Mouse (Mus musculus): ENCODE results near the gene Gcnt1. TPM values are rescaled to one million over a fixed set of nuclear protein-coding genes. Genes with fewer than 3 reads are reported as not detected.

Gene Gcnt1
- polyA plus RNA-seq, 1 experiment from 2014 or later = 19.0 TPM

GRCm38 (mm10) chr19:17354362-17354761 lies 18.3 kb downstream of the Gcnt1 start:
- Histone ChIP-seq H3K4me3 (replicated peaks) (peak overlapping the region; percentile 75), H3K27me3 (0 out of 2 replicates have a peak, but pooled peaks cover 3% of the 10 kb centered on the region), H3K36me3 (replicated peaks) (peaks cover 40% of the 10 kb centered on the region), H3K4me1 (replicated peaks) (peaks cover 74% of the 10 kb centered on the region), H3K4me2 (peak overlapping the region; percentile 76), H3K9me3 (replicated peaks) (no peaks in the 10 kb centered on the region), H3K9ac (peak overlapping the region; percentile 77), H3K27ac (replicated peaks) (peak overlapping the region; percentile 87)
- WGBS (ENCODE audit: insufficient replicate concordance) = 45% methylated on average over 4 of the region's 4 CpGs
- peak; percentile 50 for ATAC-seq (ENCODE audit: insufficient read depth)

- Histone ChIP-seq H3K4me3 (replicated peaks) (peak overlapping the region; percentile 75), H3K4me1 (replicated peaks) (peaks cover 74% of the 10 kb centered on the region), H3K36me3 (replicated peaks) (peaks cover 44% of the 10 kb centered on the region), H3K9ac (peak overlapping the region; percentile 77), H3K27ac (replicated peaks) (peak overlapping the region; percentile 87), H3K4me2 (peak overlapping the region; percentile 76), H3K27me3 (0 out of 2 replicates have a peak, but pooled peaks cover 3% of the 10 kb centered on the region), H3K9me3 (replicated peaks) (no peaks in the 10 kb centered on the region)
- 76% methylated on average over 8 of the region's 8 CpGs for WGBS (ENCODE audit: insufficient replicate concordance)
- no peak for ATAC-seq (ENCODE audit: insufficient read depth)
These were observed 18.9 kb downstream of the Gcnt1 start for GRCm38 (mm10) chr19:17353727-17354126.

GRCm38 (mm10) chr19:17347852-17348251 lies 24.8 kb downstream of the Gcnt1 start:
- Histone ChIP-seq H3K4me1 (replicated peaks) (peaks cover 91% of the 10 kb centered on the region), H3K27me3 (no peaks in the 10 kb centered on the region), H3K36me3 (replicated peaks) (peaks cover 63% of the 10 kb centered on the region)

GRCm38 (mm10) chr19:17346716-17347474 lies 25.7 kb downstream of the Gcnt1 start:
- Histone ChIP-seq H3K9ac (no peak overlapping the region), H3K4me2 (no peak overlapping the region), H3K36me3 (replicated peaks) (peaks cover 66% of the 10 kb centered on the region), H3K4me3 (replicated peaks) (no peak overlapping the region), H3K27ac (replicated peaks) (0 out of 2 replicates have a peak overlapping the region, but pooled peaks have one; percentile 16), H3K9me3 (replicated peaks) (no peaks in the 10 kb centered on the region), H3K4me1 (replicated peaks) (peaks cover 90% of the 10 kb centered on the region), H3K27me3 (no peaks in the 10 kb centered on the region)
- no peak for ATAC-seq (ENCODE audit: insufficient read depth)
- 79% methylated on average over 3 of the region's 3 CpGs for WGBS (ENCODE audit: insufficient replicate concordance)

More at GRCm38 (mm10) chr19:17347852-17348251, 24.8 kb downstream of the Gcnt1 start:
- no peaks in the 10 kb centered on the region for H3K9me3 ChIP-seq (replicated peaks)
- 52% methylated on average over 2 of the region's 2 CpGs for WGBS (ENCODE audit: insufficient replicate concordance)
- H3K4me2 ChIP-seq = no peak overlapping the region
- no peak for ATAC-seq (ENCODE audit: insufficient read depth)
- H3K27ac ChIP-seq (replicated peaks) = no peak overlapping the region
- no peak overlapping the region for H3K9ac ChIP-seq
- H3K4me3 ChIP-seq (replicated peaks) = no peak overlapping the region

GRCm38 (mm10) chr19:17344881-17345280 lies 27.8 kb downstream of the Gcnt1 start:
- Histone ChIP-seq H3K9ac (no peak overlapping the region), H3K9me3 (replicated peaks) (no peaks in the 10 kb centered on the region), H3K27me3 (no peaks in the 10 kb centered on the region), H3K4me3 (replicated peaks) (no peak overlapping the region), H3K27ac (replicated peaks) (no peak overlapping the region), H3K4me2 (no peak overlapping the region), H3K4me1 (replicated peaks) (peaks cover 86% of the 10 kb centered on the region), H3K36me3 (replicated peaks) (peaks cover 49% of the 10 kb centered on the region)
- WGBS (ENCODE audit: insufficient replicate concordance) = 40% methylated on average over 7 of the region's 7 CpGs
- ATAC-seq (ENCODE audit: insufficient read depth) = no peak

GRCm38 (mm10) chr19:17339563-17339962 lies 33.1 kb downstream of the Gcnt1 start:
- no peak for ATAC-seq (ENCODE audit: insufficient read depth)
- 73% methylated on average over 2 of the region's 2 CpGs for WGBS (ENCODE audit: insufficient replicate concordance)
- Histone ChIP-seq H3K4me3 (replicated peaks) (no peak overlapping the region), H3K9me3 (replicated peaks) (no peaks in the 10 kb centered on the region), H3K4me2 (no peak overlapping the region), H3K27ac (replicated peaks) (peak overlapping the region; percentile 61; the same call in 1 of the 2 replicates), H3K36me3 (replicated peaks) (peaks cover 50% of the 10 kb centered on the region), H3K27me3 (no peaks in the 10 kb centered on the region), H3K9ac (no peak overlapping the region; the same call in 1 of the 2 replicates), H3K4me1 (replicated peaks) (peaks cover 93% of the 10 kb centered on the region)

GRCm38 (mm10) chr19:17337057-17337679 lies 35.5 kb downstream of the Gcnt1 start:
- peak overlapping the region; percentile 98 for H3K27ac ChIP-seq (replicated peaks)
- H3K36me3 ChIP-seq (replicated peaks) = peaks cover 46% of the 10 kb centered on the region
- no peaks in the 10 kb centered on the region for H3K9me3 ChIP-seq (replicated peaks)
- peaks cover 92% of the 10 kb centered on the region for H3K4me1 ChIP-seq (replicated peaks)
- no peaks in the 10 kb centered on the region for H3K27me3 ChIP-seq
- peak overlapping the region; percentile 64 for H3K4me2 ChIP-seq
- peak; percentile 49 for ATAC-seq (ENCODE audit: insufficient read depth)
- WGBS (ENCODE audit: insufficient replicate concordance) = 16% methylated on average over 7 of the region's 7 CpGs
- H3K9ac ChIP-seq = peak overlapping the region; percentile 50
- peak overlapping the region; percentile 26 for H3K4me3 ChIP-seq (replicated peaks)

GRCm38 (mm10) chr19:17336646-17337045 lies 36.0 kb downstream of the Gcnt1 start:
- no peak for ATAC-seq (ENCODE audit: insufficient read depth)
- peaks cover 88% of the 10 kb centered on the region for H3K4me1 ChIP-seq (replicated peaks)
- peaks cover 46% of the 10 kb centered on the region for H3K36me3 ChIP-seq (replicated peaks)
- no peaks in the 10 kb centered on the region for H3K27me3 ChIP-seq
- H3K27ac ChIP-seq (replicated peaks) = peak overlapping the region; percentile 98
- peak overlapping the region; percentile 26; the same call in 1 of the 2 replicates for H3K4me3 ChIP-seq (replicated peaks)
- no peaks in the 10 kb centered on the region for H3K9me3 ChIP-seq (replicated peaks)
- peak overlapping the region; percentile 50; the same call in 1 of the 2 replicates for H3K9ac ChIP-seq
- H3K4me2 ChIP-seq = peak overlapping the region; percentile 64
- WGBS (ENCODE audit: insufficient replicate concordance) = 70% methylated on average over 7 of the region's 7 CpGs

- Histone ChIP-seq H3K9me3 (replicated peaks) (no peaks in the 10 kb centered on the region), H3K27ac (replicated peaks) (peak overlapping the region; percentile 98), H3K4me1 (replicated peaks) (peaks cover 81% of the 10 kb centered on the region), H3K36me3 (replicated peaks) (peaks cover 60% of the 10 kb centered on the region), H3K27me3 (no peaks in the 10 kb centered on the region), H3K4me2 (peak overlapping the region; percentile 64), H3K9ac (peak overlapping the region; percentile 52), H3K4me3 (replicated peaks) (peak overlapping the region; percentile 39)
- 25% methylated on average over 12 of the region's 12 CpGs for WGBS (ENCODE audit: insufficient replicate concordance)
- ATAC-seq (ENCODE audit: insufficient read depth) = peak; percentile 90
These were observed 37.9 kb downstream of the Gcnt1 start for GRCm38 (mm10) chr19:17334644-17335333.

- Histone ChIP-seq H3K9ac (no peak overlapping the region), H3K27ac (replicated peaks) (peak overlapping the region; percentile 98), H3K4me2 (no peak overlapping the region), H3K9me3 (replicated peaks) (no peaks in the 10 kb centered on the region), H3K27me3 (no peaks in the 10 kb centered on the region), H3K36me3 (replicated peaks) (peaks cover 59% of the 10 kb centered on the region), H3K4me3 (replicated peaks) (no peak overlapping the region), H3K4me1 (replicated peaks) (peaks cover 81% of the 10 kb centered on the region)
- WGBS (ENCODE audit: insufficient replicate concordance) = 80% methylated on average over 7 of the region's 7 CpGs
- no peak for ATAC-seq (ENCODE audit: insufficient read depth)
These were observed 39.6 kb downstream of the Gcnt1 start for GRCm38 (mm10) chr19:17333043-17333442.

GRCm38 (mm10) chr19:17328916-17329315 lies 43.7 kb downstream of the Gcnt1 start:
- WGBS (ENCODE audit: insufficient replicate concordance) = 83% methylated on average over 10 of the region's 10 CpGs
- peaks cover 72% of the 10 kb centered on the region for H3K4me1 ChIP-seq (replicated peaks)
- H3K27me3 ChIP-seq = no peaks in the 10 kb centered on the region
- peak overlapping the region; percentile 29; the same call in 1 of the 2 replicates for H3K4me2 ChIP-seq
- H3K27ac ChIP-seq (replicated peaks) = peak overlapping the region; percentile 88
- no peak for ATAC-seq (ENCODE audit: insufficient read depth)
- no peaks in the 10 kb centered on the region for H3K9me3 ChIP-seq (replicated peaks)
- H3K9ac ChIP-seq = no peak overlapping the region
- peaks cover 66% of the 10 kb centered on the region for H3K36me3 ChIP-seq (replicated peaks)
- H3K4me3 ChIP-seq (replicated peaks) = no peak overlapping the region

All from liver, embryonic 15.5 days (tissue).